Mouse (Mus musculus): Measurements from ENCODE around the gene S100a6. TPM values are rescaled to one million over a fixed set of nuclear protein-coding genes. Genes with fewer than 3 reads are reported as not detected.

S100a6 gene
- polyA plus RNA-seq, 1 experiment from 2014 or later: 10,815 TPM

GRCm38 (mm10) chr3:90606185-90606584, 6.5 kb upstream of the S100a6 start:
- ChIA-PET POLR2A (interaction anchor here (1.0 to 5.2 kb wide), 2 partner anchors 20 to 79 kb away, joined by 4 to 32 read pairs; partner anchors contain the start of gene S100a14), CTCF (interaction anchor here (24.3 to 34.1 kb wide), 2 partner anchors 1 to 16 kb away, joined by 615 read pairs; partner anchors contain the start of genes Gm42674, S100a2, S100a4 and S100a5)
- no peak for TF ChIP-seq CTCF (IDR thresholded peaks at IDR 0.05)
- H3K27me3 ChIP-seq: no peaks in the 10 kb centered on the region
- ATAC-seq (no peak), DNase-seq (ENCODE audit: low read depth, low spot score) (no peak)
- in situ Hi-C loops (cut with MboI; ENCODE audit: low pct_unique_long_range_greater_than_20kb): no loop called here

- ATAC-seq: no peak
- no peak for TF ChIP-seq CTCF (IDR thresholded peaks at IDR 0.05)
- ChIA-PET CTCF (interaction anchor here (24.3 to 34.1 kb wide), 2 partner anchors 0 to 17 kb away, joined by 615 read pairs; partner anchors contain the start of genes Gm42674, S100a2, S100a4 and S100a5), POLR2A (interaction anchor here (5.2 kb wide), 1 partner anchor 21 kb away, joined by 32 read pairs; no protein-coding TSS in a partner anchor)
- in situ Hi-C loops (cut with MboI; ENCODE audit: low pct_unique_long_range_greater_than_20kb): no loop called here
- no peaks in the 10 kb centered on the region for H3K27me3 ChIP-seq
- no peak for DNase-seq (ENCODE audit: low read depth, low spot score)
Measured at GRCm38 (mm10) chr3:90607361-90607760, 5.3 kb upstream of the S100a6 start.

GRCm38 (mm10) chr3:90608223-90608622, 4.5 kb upstream of the S100a6 start, which contains the start of gene S100a5:
S100a5 (plus strand) TSS chr3:90608523.
- DNase-seq (ENCODE audit: low read depth, low spot score) (no peak), ATAC-seq (no peak)
- in situ Hi-C loops (cut with MboI; ENCODE audit: low pct_unique_long_range_greater_than_20kb): no loop called here
- TF ChIP-seq CTCF (IDR thresholded peaks at IDR 0.05): no peak
- CTCF ChIA-PET: interaction anchor here (24.3 kb wide), 1 partner anchor 18 kb away, joined by 615 read pairs; the partner anchor contains the start of genes Gm42674, S100a2 and S100a4
- POLR2A ChIA-PET: no interaction called here
- no peaks in the 10 kb centered on the region for H3K27me3 ChIP-seq

GRCm38 (mm10) chr3:90609102-90609501, 3.6 kb upstream of the S100a6 start:
- in situ Hi-C loops (cut with MboI; ENCODE audit: low pct_unique_long_range_greater_than_20kb): no loop called here
- CTCF ChIA-PET: interaction anchor here (24.3 kb wide), 1 partner anchor 19 kb away, joined by 615 read pairs; the partner anchor contains the start of genes Gm42674, S100a2 and S100a4

GRCm38 (mm10) chr3:90611494-90611893, 1.2 kb upstream of the S100a6 start:
- ChIA-PET CTCF (interaction anchor here (0.8 to 24.3 kb wide), 4 partner anchors 12 to 84 kb away, joined by 3 to 615 read pairs (median 36); partner anchors contain the start of genes Gm42674, S100a14, S100a2 and S100a4), POLR2A (interaction anchor here (0.6 to 5.9 kb wide), 6 partner anchors 9 to 75 kb away, joined by 3 to 86 read pairs (median 8); partner anchors contain the start of genes Gm42674, S100a16 and S100a4)
- ATAC-seq (no peak), DNase-seq (ENCODE audit: low read depth, low spot score) (no peak)
- TF ChIP-seq CTCF (IDR thresholded peaks at IDR 0.05): no peak
- no peaks in the 10 kb centered on the region for H3K27me3 ChIP-seq
- in situ Hi-C loops (cut with MboI; ENCODE audit: low pct_unique_long_range_greater_than_20kb): no loop called here

More at GRCm38 (mm10) chr3:90609102-90609501, 3.6 kb upstream of the S100a6 start:
- ATAC-seq: no peak
- DNase-seq (ENCODE audit: low read depth, low spot score): no peak
- POLR2A ChIA-PET: interaction anchor here (0.5 to 2.4 kb wide), 3 partner anchors 15 to 121 kb away, joined by 3 to 12 read pairs (median 3); no protein-coding TSS in a partner anchor
- TF ChIP-seq CTCF (IDR thresholded peaks at IDR 0.05): no peak
- no peaks in the 10 kb centered on the region for H3K27me3 ChIP-seq

GRCm38 (mm10) chr3:90612061-90612460, 621 bp upstream of the S100a6 start:
- DNase-seq (ENCODE audit: low read depth, low spot score) (no peak), ATAC-seq (no peak)
- no peak for TF ChIP-seq CTCF (IDR thresholded peaks at IDR 0.05)
- H3K27me3 ChIP-seq: no peaks in the 10 kb centered on the region
- in situ Hi-C loops (cut with MboI; ENCODE audit: low pct_unique_long_range_greater_than_20kb): no loop called here
- CTCF ChIA-PET: interaction anchor here (0.7 to 24.3 kb wide), 6 partner anchors 11 to 107 kb away, joined by 3 to 615 read pairs (median 4); partner anchors contain the start of genes Gm42674, S100a14, S100a2 and S100a4
- POLR2A ChIA-PET: interaction anchor here (0.6 to 5.9 kb wide), 5 partner anchors 9 to 75 kb away, joined by 3 to 86 read pairs (median 6); partner anchors contain the start of genes Gm42674, S100a16 and S100a4

GRCm38 (mm10) chr3:90613461-90614147, 922 bp downstream of the S100a6 start:
- in situ Hi-C loops (cut with MboI; ENCODE audit: low pct_unique_long_range_greater_than_20kb): no loop called here
- no peak for TF ChIP-seq CTCF (IDR thresholded peaks at IDR 0.05)
- DNase-seq (ENCODE audit: low read depth, low spot score) (no peak), ATAC-seq (no peak)
- POLR2A ChIA-PET: interaction anchor here (0.7 to 5.9 kb wide), 12 partner anchors 11 to 121 kb away, joined by 3 to 86 read pairs (median 4); partner anchors contain the start of genes Chtop, Gm42674, S100a14 and S100a16
- CTCF ChIA-PET: interaction anchor here (0.6 to 24.3 kb wide), 13 partner anchors 10 to 180 kb away, joined by 3 to 615 read pairs (median 8); partner anchors contain the start of genes Chtop, Gm42674, S100a14 and S100a2
- no peaks in the 10 kb centered on the region for H3K27me3 ChIP-seq

- no peak for DNase-seq (ENCODE audit: low read depth, low spot score)
- ChIA-PET CTCF (interaction anchor here (1.1 to 24.3 kb wide), 11 partner anchors 18 to 123 kb away, joined by 3 to 615 read pairs (median 8); partner anchors contain the start of genes Chtop, Gm42674, S100a14 and S100a2), POLR2A (interaction anchor here (0.7 to 5.9 kb wide), 14 partner anchors 11 to 123 kb away, joined by 3 to 86 read pairs (median 3); partner anchors contain the start of genes Chtop, Gm42674, S100a14 and S100a16)
- no peaks in the 10 kb centered on the region for H3K27me3 ChIP-seq
- TF ChIP-seq CTCF (IDR thresholded peaks at IDR 0.05): no peak
- in situ Hi-C loops (cut with MboI; ENCODE audit: low pct_unique_long_range_greater_than_20kb): no loop called here
- no peak for ATAC-seq
Measured at GRCm38 (mm10) chr3:90614148-90614530, 1.5 kb downstream of the S100a6 start.

- no peak for TF ChIP-seq CTCF (IDR thresholded peaks at IDR 0.05)
- ATAC-seq: peak; percentile 7
- in situ Hi-C loops (cut with MboI; ENCODE audit: low pct_unique_long_range_greater_than_20kb): loop anchor here (5.0 kb wide), 2 partner anchors 32 to 97 kb away; no protein-coding TSS in a partner anchor
- no peak for DNase-seq (ENCODE audit: low read depth, low spot score)
- ChIA-PET POLR2A (interaction anchor here (0.7 to 5.9 kb wide), 18 partner anchors 12 to 124 kb away, joined by 3 to 86 read pairs (median 4); partner anchors contain the start of genes Chtop, Gm42674, S100a14 and S100a16), CTCF (interaction anchor here (0.9 to 24.3 kb wide), 21 partner anchors 17 to 203 kb away, joined by 3 to 615 read pairs (median 5); partner anchors contain the start of genes Chtop, Gm42674, S100a14 and S100a16)
- H3K27me3 ChIP-seq: no peaks in the 10 kb centered on the region
Measured at GRCm38 (mm10) chr3:90614611-90615251, 2.0 kb downstream of the S100a6 start.

Data from Patski (cell line).